Mouse (Mus musculus): Measurements from ENCODE around the gene Myh1. TPM values are rescaled to one million over a fixed set of nuclear protein-coding genes. Genes with fewer than 3 reads are reported as not detected.

The Myh1 gene
- polyA plus RNA-seq, 1 experiment from 2014 or later, result 0.14 TPM

DNA sequence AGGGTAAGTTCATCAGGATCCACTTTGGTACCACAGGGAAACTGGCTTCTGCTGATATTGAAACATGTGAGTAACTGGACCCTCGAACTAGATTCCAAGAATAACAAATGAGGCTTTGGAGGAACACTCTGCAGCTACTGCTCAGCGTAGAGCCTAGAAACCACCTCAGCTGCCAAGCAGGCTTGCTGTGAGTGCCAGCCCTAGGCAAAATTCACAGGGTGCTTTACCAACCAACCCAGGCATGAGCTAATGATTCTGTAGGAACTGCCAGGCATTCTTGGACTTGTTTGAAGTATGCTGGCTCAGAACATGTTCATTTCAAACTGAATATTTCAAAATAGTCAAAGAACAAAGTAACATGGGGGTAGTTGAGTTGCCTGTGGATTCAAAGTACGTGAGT lies 4.9 kb downstream of the Myh1 start:
- H3K36me3 ChIP-seq (ENCODE audit: control insufficient read depth, insufficient read depth, low read length), result no peaks in the 10 kb centered on the region
- H3K27ac ChIP-seq (replicated peaks; ENCODE audit: low read depth, low read length), result no peak overlapping the region
- no peak overlapping the region for H3K9ac ChIP-seq (replicated peaks; ENCODE audit: low read length)
- H3K4me2 ChIP-seq (ENCODE audit: low read length), result no peak overlapping the region
- H3K9me3 ChIP-seq (ENCODE audit: control insufficient read depth, low read length), result no peaks in the 10 kb centered on the region
- DNase-seq, result no peak
- no peak for ATAC-seq (ENCODE audit: low FRiP score, low TSS enrichment)
- no peaks in the 10 kb centered on the region for H3K27me3 ChIP-seq (ENCODE audit: control insufficient read depth, insufficient read depth, low read length)
- WGBS, result 76% methylated on average over 3 of the region's 3 CpGs
- no peak overlapping the region for H3K4me3 ChIP-seq (replicated peaks; ENCODE audit: low read depth, low read length)
- H3K4me1 ChIP-seq (ENCODE audit: control insufficient read depth, insufficient read depth, low read length), result no peaks in the 10 kb centered on the region

DNA sequence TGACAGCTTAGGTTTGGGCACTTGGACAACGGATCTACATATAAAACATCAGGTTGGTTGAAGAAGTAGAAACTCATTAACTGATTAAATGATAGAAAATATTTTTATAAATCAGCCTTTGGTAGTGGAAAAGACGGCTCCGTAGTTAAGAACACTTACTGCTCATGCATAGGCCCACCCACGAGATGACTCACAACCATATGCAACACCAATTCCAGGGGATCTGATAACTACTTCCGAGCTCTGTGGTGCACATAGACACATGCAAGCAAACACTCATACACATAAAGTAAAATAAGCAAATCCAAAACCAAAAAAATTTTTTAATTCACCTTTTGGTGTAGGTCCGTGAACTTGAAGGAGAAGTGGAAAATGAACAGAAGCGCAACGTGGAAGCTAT lies 22.0 kb downstream of the Myh1 start:
- Histone ChIP-seq H3K27me3 (ENCODE audit: control insufficient read depth, insufficient read depth, low read length) (no peaks in the 10 kb centered on the region), H3K36me3 (ENCODE audit: control insufficient read depth, insufficient read depth, low read length) (no peaks in the 10 kb centered on the region), H3K4me3 (replicated peaks; ENCODE audit: low read depth, low read length) (no peak overlapping the region), H3K4me1 (ENCODE audit: control insufficient read depth, insufficient read depth, low read length) (no peaks in the 10 kb centered on the region), H3K27ac (replicated peaks; ENCODE audit: low read depth, low read length) (no peak overlapping the region), H3K9ac (replicated peaks; ENCODE audit: low read length) (no peak overlapping the region), H3K4me2 (ENCODE audit: low read length) (no peak overlapping the region), H3K9me3 (ENCODE audit: control insufficient read depth, low read length) (no peaks in the 10 kb centered on the region)
- DNase-seq, result no peak
- no peak for ATAC-seq (ENCODE audit: low FRiP score, low TSS enrichment)
- WGBS, result 94% methylated on average over 8 of the region's 8 CpGs

DNA sequence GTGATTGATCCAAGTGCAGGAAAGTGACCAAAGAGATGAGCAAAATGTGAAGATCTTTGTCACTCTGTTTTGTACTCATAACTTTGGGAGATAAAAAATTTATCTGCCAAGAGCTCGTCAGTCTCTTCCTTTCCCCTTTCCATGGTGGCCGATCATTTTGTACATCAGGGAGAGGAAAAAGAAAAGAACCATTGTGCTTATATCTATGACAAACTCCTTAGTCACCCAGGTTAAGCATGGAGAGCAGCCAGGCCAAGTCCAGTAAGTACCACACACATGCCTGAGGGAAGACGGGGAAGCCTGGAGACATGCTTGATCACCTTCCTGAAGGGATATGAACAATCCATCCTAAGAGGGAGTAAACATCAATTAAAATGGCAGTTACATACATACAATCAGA lies 24.6 kb downstream of the Myh1 start:
- Histone ChIP-seq H3K36me3 (ENCODE audit: control insufficient read depth, insufficient read depth, low read length) (no peaks in the 10 kb centered on the region), H3K4me2 (ENCODE audit: low read length) (no peak overlapping the region), H3K9ac (replicated peaks; ENCODE audit: low read length) (no peak overlapping the region), H3K4me1 (ENCODE audit: control insufficient read depth, insufficient read depth, low read length) (no peaks in the 10 kb centered on the region), H3K9me3 (ENCODE audit: control insufficient read depth, low read length) (no peaks in the 10 kb centered on the region), H3K27ac (replicated peaks; ENCODE audit: low read depth, low read length) (no peak overlapping the region), H3K4me3 (replicated peaks; ENCODE audit: low read depth, low read length) (no peak overlapping the region), H3K27me3 (ENCODE audit: control insufficient read depth, insufficient read depth, low read length) (no peaks in the 10 kb centered on the region)
- DNase-seq (no peak), ATAC-seq (ENCODE audit: low FRiP score, low TSS enrichment) (no peak)
- WGBS, result 91% methylated on average over 3 of the region's 3 CpGs

DNA sequence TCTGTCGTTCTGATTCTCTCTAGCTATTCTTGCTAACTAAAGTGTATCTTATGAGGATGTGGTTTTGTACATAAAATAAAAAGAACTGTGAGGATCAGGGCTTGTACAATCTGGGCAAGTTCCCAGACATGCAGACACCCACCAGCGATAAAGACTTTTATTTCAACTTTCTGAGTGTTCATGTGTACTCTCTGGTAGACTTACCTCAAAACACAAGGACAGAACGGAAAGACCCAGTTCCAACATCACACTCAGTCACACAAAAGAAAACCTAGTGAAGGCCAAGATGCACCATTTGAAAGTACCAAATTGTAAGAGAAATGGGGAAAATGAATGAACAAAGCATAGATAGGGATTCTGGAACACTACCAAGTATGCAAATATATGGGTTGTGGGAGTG lies 28.9 kb downstream of the Myh1 start:
- Histone ChIP-seq H3K27ac (replicated peaks; ENCODE audit: low read depth, low read length) (no peak overlapping the region), H3K4me3 (replicated peaks; ENCODE audit: low read depth, low read length) (no peak overlapping the region), H3K4me2 (ENCODE audit: low read length) (no peak overlapping the region), H3K27me3 (ENCODE audit: control insufficient read depth, insufficient read depth, low read length) (no peaks in the 10 kb centered on the region), H3K36me3 (ENCODE audit: control insufficient read depth, insufficient read depth, low read length) (no peaks in the 10 kb centered on the region), H3K4me1 (ENCODE audit: control insufficient read depth, insufficient read depth, low read length) (no peaks in the 10 kb centered on the region), H3K9ac (replicated peaks; ENCODE audit: low read length) (no peak overlapping the region), H3K9me3 (ENCODE audit: control insufficient read depth, low read length) (no peaks in the 10 kb centered on the region)
- ATAC-seq (ENCODE audit: low FRiP score, low TSS enrichment) (no peak), DNase-seq (no peak)
- WGBS, result 94% methylated on average over 3 of the region's 3 CpGs

DNA sequence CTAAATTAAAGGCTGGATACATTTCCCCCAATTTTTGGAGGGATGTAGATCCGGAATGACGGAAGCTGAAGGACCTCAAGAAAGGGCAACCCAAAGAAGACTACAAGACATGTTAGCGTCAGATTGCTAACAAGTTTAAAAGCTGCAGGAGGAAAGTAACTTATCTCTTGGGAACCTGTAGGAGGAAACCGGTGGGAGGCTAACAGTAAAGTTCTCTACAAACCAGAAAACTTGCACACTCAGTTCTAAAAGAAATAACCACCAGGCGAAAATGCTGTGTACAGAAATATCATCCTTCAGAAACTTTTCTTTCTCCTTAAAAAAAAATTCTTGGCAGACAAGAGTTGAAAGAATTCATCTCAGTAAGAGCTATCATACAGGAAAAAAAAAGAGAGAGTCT lies 29.3 kb downstream of the Myh1 start:
- no peak for DNase-seq
- H3K4me1 ChIP-seq (ENCODE audit: control insufficient read depth, insufficient read depth, low read length), result no peaks in the 10 kb centered on the region
- no peak overlapping the region for H3K4me2 ChIP-seq (ENCODE audit: low read length)
- WGBS, result 91% methylated on average over 5 of the region's 5 CpGs
- no peaks in the 10 kb centered on the region for H3K27me3 ChIP-seq (ENCODE audit: control insufficient read depth, insufficient read depth, low read length)
- H3K27ac ChIP-seq (replicated peaks; ENCODE audit: low read depth, low read length), result no peak overlapping the region
- no peak overlapping the region for H3K9ac ChIP-seq (replicated peaks; ENCODE audit: low read length)
- no peak overlapping the region for H3K4me3 ChIP-seq (replicated peaks; ENCODE audit: low read depth, low read length)
- ATAC-seq (ENCODE audit: low FRiP score, low TSS enrichment), result no peak
- H3K36me3 ChIP-seq (ENCODE audit: control insufficient read depth, insufficient read depth, low read length), result no peaks in the 10 kb centered on the region
- no peaks in the 10 kb centered on the region for H3K9me3 ChIP-seq (ENCODE audit: control insufficient read depth, low read length)

DNA sequence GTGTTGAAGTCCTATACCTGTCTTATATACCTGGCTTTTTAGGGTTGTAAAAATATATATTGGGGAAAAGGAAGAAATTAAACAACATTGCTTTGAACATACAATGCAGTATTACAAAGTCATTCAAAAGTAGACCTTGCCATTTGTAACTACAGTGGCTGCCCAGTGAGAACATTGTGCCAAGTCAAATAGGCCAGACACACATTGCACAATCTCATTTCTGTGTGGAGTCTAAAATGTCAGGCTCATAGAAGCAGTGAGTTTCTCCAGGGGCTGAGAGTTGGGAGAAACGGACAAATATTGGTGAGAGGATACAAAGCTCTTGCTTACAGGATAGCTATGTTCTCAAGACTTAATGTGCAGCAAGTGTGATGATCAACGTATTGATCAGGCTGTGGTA lies 30.1 kb downstream of the Myh1 start:
- Histone ChIP-seq H3K4me1 (ENCODE audit: control insufficient read depth, insufficient read depth, low read length) (no peaks in the 10 kb centered on the region), H3K9me3 (ENCODE audit: control insufficient read depth, low read length) (no peaks in the 10 kb centered on the region), H3K9ac (replicated peaks; ENCODE audit: low read length) (no peak overlapping the region), H3K36me3 (ENCODE audit: control insufficient read depth, insufficient read depth, low read length) (no peaks in the 10 kb centered on the region), H3K27me3 (ENCODE audit: control insufficient read depth, insufficient read depth, low read length) (no peaks in the 10 kb centered on the region), H3K27ac (replicated peaks; ENCODE audit: low read depth, low read length) (no peak overlapping the region), H3K4me2 (ENCODE audit: low read length) (no peak overlapping the region), H3K4me3 (replicated peaks; ENCODE audit: low read depth, low read length) (no peak overlapping the region)
- ATAC-seq (ENCODE audit: low FRiP score, low TSS enrichment), result no peak
- no peak for DNase-seq
- 84% methylated on average over 2 of the region's 2 CpGs for WGBS

DNA sequence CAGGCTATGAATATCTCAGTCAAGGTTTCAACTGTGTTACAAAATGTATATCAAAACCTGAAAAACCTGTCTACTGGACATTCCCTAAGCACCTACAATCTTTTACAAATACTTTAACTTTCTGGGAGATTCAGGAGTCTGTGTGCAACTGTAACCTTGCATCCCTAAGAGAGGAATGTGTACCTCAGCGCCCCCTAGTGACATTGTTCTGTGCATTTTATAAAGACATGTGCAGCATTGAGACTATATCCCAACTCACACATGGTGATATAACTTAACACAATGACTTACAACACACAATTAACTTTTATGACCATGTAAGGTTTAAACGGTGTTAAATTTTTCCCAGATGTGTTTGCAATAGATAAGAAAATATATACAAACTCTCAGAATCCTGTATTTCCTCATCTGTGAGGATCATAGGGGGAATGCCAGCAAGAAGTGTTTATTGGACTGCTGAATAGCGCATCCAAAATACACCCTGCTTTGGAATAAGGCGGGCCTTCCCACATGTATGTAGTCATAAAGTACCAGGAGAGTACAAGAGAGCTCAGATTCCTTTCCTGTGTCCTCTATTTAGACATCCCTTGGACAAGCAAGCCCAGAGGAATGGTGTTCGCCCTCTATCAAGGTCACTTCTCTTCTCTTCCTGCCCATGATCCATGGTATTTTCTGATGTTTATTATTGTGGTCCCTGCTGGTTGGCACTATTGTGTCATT lies 35.9 kb downstream of the Myh1 start:
- H3K27ac ChIP-seq (replicated peaks; ENCODE audit: low read depth, low read length), result no peak overlapping the region
- ATAC-seq (ENCODE audit: low FRiP score, low TSS enrichment), result no peak
- DNase-seq, result peak; percentile 72
- no peak overlapping the region for H3K9ac ChIP-seq (replicated peaks; ENCODE audit: low read length)
- H3K4me1 ChIP-seq (ENCODE audit: control insufficient read depth, insufficient read depth, low read length), result no peaks in the 10 kb centered on the region
- no peaks in the 10 kb centered on the region for H3K27me3 ChIP-seq (ENCODE audit: control insufficient read depth, insufficient read depth, low read length)
- no peaks in the 10 kb centered on the region for H3K36me3 ChIP-seq (ENCODE audit: control insufficient read depth, insufficient read depth, low read length)
- no peak overlapping the region for H3K4me2 ChIP-seq (ENCODE audit: low read length)
- 70% methylated on average over 5 of the region's 5 CpGs for WGBS
- no peak overlapping the region for H3K4me3 ChIP-seq (replicated peaks; ENCODE audit: low read depth, low read length)
- no peaks in the 10 kb centered on the region for H3K9me3 ChIP-seq (ENCODE audit: control insufficient read depth, low read length)

DNA sequence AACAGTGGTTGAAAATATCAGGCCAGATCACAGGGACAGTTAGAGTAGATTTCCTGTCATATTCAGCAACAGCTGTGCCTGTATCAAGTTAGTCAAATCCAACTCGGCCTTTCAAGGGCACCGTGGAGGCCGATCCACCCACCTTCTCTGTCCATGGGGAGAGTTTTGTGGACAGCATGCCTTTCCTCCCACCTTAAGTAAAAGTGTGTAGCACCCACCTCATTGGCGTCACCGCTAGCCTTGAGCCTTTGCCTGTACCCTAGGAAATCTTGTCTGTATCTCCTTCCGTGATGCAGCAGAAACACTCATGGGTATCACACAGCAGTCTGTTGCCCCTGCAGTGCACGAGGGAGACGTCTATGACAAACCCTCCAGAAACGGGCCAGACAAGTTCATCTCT lies 36.9 kb downstream of the Myh1 start:
- 91% methylated on average over 9 of the region's 9 CpGs for WGBS
- no peaks in the 10 kb centered on the region for H3K27me3 ChIP-seq (ENCODE audit: control insufficient read depth, insufficient read depth, low read length)
- no peak overlapping the region for H3K4me3 ChIP-seq (replicated peaks; ENCODE audit: low read depth, low read length)
- ATAC-seq (ENCODE audit: low FRiP score, low TSS enrichment) (no peak), DNase-seq (no peak)
- H3K4me1 ChIP-seq (ENCODE audit: control insufficient read depth, insufficient read depth, low read length), result no peaks in the 10 kb centered on the region
- H3K9ac ChIP-seq (replicated peaks; ENCODE audit: low read length), result no peak overlapping the region
- H3K36me3 ChIP-seq (ENCODE audit: control insufficient read depth, insufficient read depth, low read length), result no peaks in the 10 kb centered on the region
- H3K9me3 ChIP-seq (ENCODE audit: control insufficient read depth, low read length), result no peaks in the 10 kb centered on the region
- H3K27ac ChIP-seq (replicated peaks; ENCODE audit: low read depth, low read length), result no peak overlapping the region
- H3K4me2 ChIP-seq (ENCODE audit: low read length), result no peak overlapping the region

DNA sequence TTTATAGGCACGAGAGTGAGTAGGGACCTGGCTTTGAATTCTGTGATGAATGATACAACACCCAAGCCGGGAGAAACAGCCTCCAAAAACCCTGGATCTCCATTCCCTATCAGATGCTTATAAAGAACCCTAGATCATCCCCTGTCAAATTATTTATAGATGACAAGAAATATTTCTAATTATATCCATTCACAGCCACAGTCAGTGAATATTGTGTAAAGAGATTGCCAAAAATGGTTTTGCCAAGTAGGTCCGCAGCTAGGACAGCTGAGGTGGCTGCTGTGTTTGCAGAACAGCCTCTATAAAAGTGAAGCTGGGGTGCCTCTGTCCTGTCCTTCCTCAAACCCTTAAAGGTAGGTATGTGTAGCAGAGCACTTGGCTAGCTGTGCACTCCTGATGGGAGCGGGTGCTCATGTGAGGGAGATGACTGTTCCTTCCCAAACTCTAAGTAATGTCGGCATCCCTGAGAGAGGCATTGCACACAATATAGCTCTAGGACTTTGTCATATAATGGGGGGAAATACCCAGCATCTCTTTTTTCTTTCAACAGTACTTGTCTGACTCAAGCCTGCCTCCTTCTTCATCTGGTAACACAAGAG lies 37.7 kb downstream of the Myh1 start, which contains the start of gene Myh4:
Myh4 (plus strand) TSS at position 549 of the 599 bp plus-strand sequence.
- no peaks in the 10 kb centered on the region for H3K36me3 ChIP-seq (ENCODE audit: control insufficient read depth, insufficient read depth, low read length)
- H3K27me3 ChIP-seq (ENCODE audit: control insufficient read depth, insufficient read depth, low read length), result no peaks in the 10 kb centered on the region
- WGBS, result 83% methylated on average over 5 of the region's 5 CpGs
- no peak within 1 kb of the TSS for H3K4me3 ChIP-seq (replicated peaks; ENCODE audit: low read depth, low read length)
- no peak within 1 kb of the TSS for H3K9ac ChIP-seq (replicated peaks; ENCODE audit: low read length)
- ATAC-seq (ENCODE audit: low FRiP score, low TSS enrichment) (no peak), DNase-seq (no peak)
- H3K9me3 ChIP-seq (ENCODE audit: control insufficient read depth, low read length), result no peaks in the 10 kb centered on the region
- no peak within 1 kb of the TSS for H3K4me2 ChIP-seq (ENCODE audit: low read length)
- no peak within 1 kb of the TSS for H3K27ac ChIP-seq (replicated peaks; ENCODE audit: low read depth, low read length)
- no peaks in the 10 kb centered on the region for H3K4me1 ChIP-seq (ENCODE audit: control insufficient read depth, insufficient read depth, low read length)
